Mouse (Mus musculus) C2C12 (cell line): ENCODE results near the gene Abcc5.

Source experiments
- CEBPB ChIP-seq: IDR thresholded peaks from one replicate; pipeline ENCODE4 v1.6.1; 2011; ENCODE audit warnings: low read depth, mild to moderate bottlenecking, control low read depth, moderate library complexity
- CTCF ChIP-seq: IDR thresholded peaks from one replicate; pipeline ENCODE4 v1.5.1; 2011; ENCODE audit not compliant: control insufficient read depth, insufficient read depth, insufficient read length
- MAX ChIP-seq: IDR thresholded peaks from one replicate; pipeline ENCODE4 v1.6.1; 2011; ENCODE audit warnings: mild to moderate bottlenecking, control low read depth
- MYOG ChIP-seq: IDR thresholded peaks from one replicate; pipeline ENCODE4 v1.6.1; 2011; ENCODE audit not compliant: control insufficient read depth, insufficient read length; ENCODE audit errors: extremely low read depth
- USF1 ChIP-seq: IDR thresholded peaks from one replicate; pipeline ENCODE4 v1.6.1; 2011; ENCODE audit warnings: low read depth, mild to moderate bottlenecking, control low read depth, moderate library complexity

- no peak for TF ChIP-seq CTCF
- TF ChIP-seq USF1: no peak
- no peak for TF ChIP-seq MAX
- no peak for TF ChIP-seq CEBPB
- no peak for TF ChIP-seq MYOG
Measured at GRCm38 (mm10) chr16:20375341-20375740, 50.9 kb downstream of the Abcc5 start.
